Mouse (Mus musculus): Measurements from ENCODE around the gene Slc44a4.

Slc44a4 gene

GRCm38 (mm10) chr17:34913930-34914665, at the start of gene Slc44a4:
Gene Slc44a4, plus strand, starts transcription at chr17:34914466.
- no peak for DNase-seq

GRCm38 (mm10) chr17:34865981-34866380, 48.3 kb upstream of the Slc44a4 start:
- DNase-seq: no peak

GRCm38 (mm10) chr17:34874321-34874720, 39.9 kb upstream of the Slc44a4 start:
- no peak for DNase-seq

- DNase-seq: no peak
These were observed 34.9 kb upstream of the Slc44a4 start, which contains the start of gene Zbtb12 for GRCm38 (mm10) chr17:34879336-34879879. Gene Zbtb12, plus strand, starts transcription at chr17:34879483.

GRCm38 (mm10) chr17:34881166-34881565, 33.1 kb upstream of the Slc44a4 start:
- no peak for DNase-seq

GRCm38 (mm10) chr17:34881683-34882310, 32.5 kb upstream of the Slc44a4 start, which contains the start of gene Gm20547:
Gene Gm20547, minus strand, starts transcription at chr17:34882042.
- no peak for DNase-seq

- DNase-seq: no peak
These were observed 30.9 kb upstream of the Slc44a4 start for GRCm38 (mm10) chr17:34883332-34883731.

GRCm38 (mm10) chr17:34884704-34885103, 29.6 kb upstream of the Slc44a4 start:
- DNase-seq: no peak

- DNase-seq: no peak
These were observed 28.7 kb upstream of the Slc44a4 start for GRCm38 (mm10) chr17:34885615-34886014.

GRCm38 (mm10) chr17:34887942-34888341, 26.3 kb upstream of the Slc44a4 start:
- DNase-seq: no peak

GRCm38 (mm10) chr17:34890074-34890743, 24.1 kb upstream of the Slc44a4 start:
- no peak for DNase-seq

GRCm38 (mm10) chr17:34891377-34891776, 22.9 kb upstream of the Slc44a4 start:
- DNase-seq: no peak

GRCm38 (mm10) chr17:34893072-34893824, 21.0 kb upstream of the Slc44a4 start:
- no peak for DNase-seq

- peak; percentile 91 for DNase-seq
These were observed 20.1 kb upstream of the Slc44a4 start for GRCm38 (mm10) chr17:34894074-34894597.

- peak; percentile 69 for DNase-seq
These were observed 19.3 kb upstream of the Slc44a4 start for GRCm38 (mm10) chr17:34894801-34895530.

GRCm38 (mm10) chr17:34895724-34896123, 18.5 kb upstream of the Slc44a4 start:
- DNase-seq: peak; percentile 37

GRCm38 (mm10) chr17:34896366-34896765, 17.9 kb upstream of the Slc44a4 start:
- no peak for DNase-seq

GRCm38 (mm10) chr17:34897373-34898159, 16.7 kb upstream of the Slc44a4 start:
- peak; percentile 52 for DNase-seq

GRCm38 (mm10) chr17:34898160-34898586, 16.1 kb upstream of the Slc44a4 start, which contains the start of the genes C2 and Ehmt2:
Gene C2, minus strand, starts transcription at chr17:34898265.
Gene Ehmt2, plus strand, starts transcription at chr17:34898469.
- DNase-seq: peak; percentile 79

- DNase-seq: no peak
These were observed 15.6 kb upstream of the Slc44a4 start for GRCm38 (mm10) chr17:34898706-34899052.
